9 mouse cellular contexts compared by ENCODE assay signal in the genomic region with DNA sequence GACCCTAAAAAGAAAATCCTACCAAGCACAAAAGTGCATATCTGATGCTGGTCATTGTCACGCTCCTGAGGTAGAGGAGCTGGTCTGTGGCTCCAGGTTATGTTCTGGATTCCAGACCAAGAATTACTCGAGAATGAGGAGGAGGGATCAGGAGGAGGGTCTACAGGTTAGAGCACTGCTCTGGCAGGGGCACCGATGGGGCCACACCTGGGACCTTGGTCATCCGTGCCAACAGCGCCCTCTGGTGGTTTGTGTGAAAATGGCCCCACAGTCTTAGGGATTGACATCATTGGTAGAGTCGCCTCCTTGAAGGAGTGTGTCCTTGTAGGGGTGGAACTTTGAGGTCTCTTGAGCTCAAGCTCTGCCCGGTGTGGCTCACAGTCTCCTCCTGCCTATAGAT. TPM values are rescaled to one million over a fixed set of nuclear protein-coding genes. Genes with fewer than 3 reads are reported as not detected.
DNase-seq lines count a peak whose midpoint lies in the region; ATAC-seq and TF ChIP-seq lines count a peak whose summit lies in the region.
"Had no signal": no experiment of that assay in that cellular context is flagged by ENCODE, and none has a peak within 500 bp of the region (broad histone marks: within the 10 kb centered on the region; RNA-seq: fewer than 3 reads in every experiment).

No protein-coding gene starts in this region.

- peak; percentile 54 for ATAC-seq in granulocyte monocyte progenitor cell, adult 5-6 weeks (replicated peaks; ENCODE audit: poor library complexity, severe bottlenecking)

- peak; percentile 73 for DNase-seq in CD4-positive helper T cell, adult 2 months (ENCODE audit: low read depth, low spot score)
- peak; percentile 62 for DNase-seq in ES-CJ7 (ENCODE audit: low read depth, low spot score)
- peak; percentile 61 to 77 for DNase-seq in cerebellum, adult 2 months
- DNase-seq in kidney, postnatal 14 days, result peak; percentile 72
- peak; percentile 63 to 83 for DNase-seq in lung, postnatal 4 days
- peak; percentile 65 to 68 for DNase-seq in spleen, postnatal 36 days (ENCODE audit: low spot score in 2 of 2)

- H3K27ac ChIP-seq in cerebellum, adult 2 months (ENCODE audit: insufficient read depth, low read length), result no peak overlapping the region
- H3K27ac ChIP-seq: heart, embryonic 13.5 days; stomach, embryonic 15.5 days had no signal

- H3K4me3 ChIP-seq in cerebellum, adult 2 months (replicated peaks; ENCODE audit: insufficient read depth, low read depth, low read length), result no peak overlapping the region
- H3K4me3 ChIP-seq: heart, embryonic 13.5 days; stomach, embryonic 15.5 days had no signal

- no peak for TF ChIP-seq POLR2A in cerebellum, adult 2 months (IDR thresholded peaks at IDR 0.05; ENCODE audit: borderline replicate concordance, insufficient read depth, low read length)

- no peaks in the 10 kb centered on the region for H3K4me1 ChIP-seq in cerebellum, adult 2 months (ENCODE audit: control insufficient read depth, insufficient read depth, low read length)
- H3K4me1 ChIP-seq: heart, embryonic 13.5 days; stomach, embryonic 15.5 days had no signal

- H3K27me3 ChIP-seq in cerebellum, adult 2 months (ENCODE audit: control insufficient read depth, insufficient read depth, low read length), result no peaks in the 10 kb centered on the region
- H3K27me3 ChIP-seq: stomach, embryonic 15.5 days had no signal

- TF ChIP-seq CTCF in cerebellum, adult 2 months (IDR thresholded peaks at IDR 0.05; ENCODE audit: borderline replicate concordance, insufficient read depth, low read depth, low read length), result peak; percentile 84

- 27% methylated on average over 7 of the region's 7 CpGs for WGBS in cerebellum, adult 2 months

RNA-seq across cellular contexts. Expression of a gene that starts 12.7 kb away (rescaled TPM):
- polyA plus RNA-seq in cerebellum, adult 2 months (2012; rRNA removed), result 115 and 122 TPM in 2 replicates
- total RNA-seq in granulocyte monocyte progenitor cell, adult 5-6 weeks (2014; fragmentation: Nextera tagmentation), result not detected in 2 replicates
- not detected in 2 replicates for total RNA-seq in granulocyte monocyte progenitor cell, adult 5-6 weeks (2017)

RNA-seq across cellular contexts. Expression of a gene that starts 15.0 kb away (rescaled TPM):
- 77.6 and 79.6 TPM in 2 replicates for polyA plus RNA-seq in cerebellum, adult 2 months (2012; rRNA removed)
- total RNA-seq in granulocyte monocyte progenitor cell, adult 5-6 weeks (2014; fragmentation: Nextera tagmentation), result not detected in 2 replicates
- 0.13 TPM in 1 of 2 replicates, not detected in the other for total RNA-seq in granulocyte monocyte progenitor cell, adult 5-6 weeks (2017)

RNA-seq across cellular contexts. Expression of a gene that starts 16.1 kb away (rescaled TPM):
- polyA plus RNA-seq in cerebellum, adult 2 months (2012; rRNA removed), result 0.16 and 0.33 TPM in 2 replicates
- not detected in 2 replicates for total RNA-seq in granulocyte monocyte progenitor cell, adult 5-6 weeks (2014; fragmentation: Nextera tagmentation)
- not detected in 2 replicates for total RNA-seq in granulocyte monocyte progenitor cell, adult 5-6 weeks (2017)

RNA-seq across cellular contexts. Expression of a gene that starts 34.3 kb away (rescaled TPM):
- polyA plus RNA-seq in cerebellum, adult 2 months (2012; rRNA removed), result not detected in 2 replicates
- total RNA-seq in granulocyte monocyte progenitor cell, adult 5-6 weeks (2014; fragmentation: Nextera tagmentation), result not detected in 2 replicates
- not detected in 2 replicates for total RNA-seq in granulocyte monocyte progenitor cell, adult 5-6 weeks (2017)
- polyA plus RNA-seq: stomach, embryonic 15.5 days had no signal

RNA-seq across cellular contexts. Expression of a gene that starts 34.8 kb away (rescaled TPM):
- 124 and 141 TPM in 2 replicates for polyA plus RNA-seq in cerebellum, adult 2 months (2012; rRNA removed)
- total RNA-seq in granulocyte monocyte progenitor cell, adult 5-6 weeks (2014; fragmentation: Nextera tagmentation), result 16.8 and 35.6 TPM in 2 replicates
- total RNA-seq in granulocyte monocyte progenitor cell, adult 5-6 weeks (2017), result 39.1 and 43.9 TPM in 2 replicates
